Mouse (Mus musculus) brain, embryonic 14.5 days (tissue): Measurements from ENCODE around the gene Khdc3.

ENCODE experiments used
- CTCF ChIP-seq: fragments of 200-500 bp; IDR thresholded peaks from 2 replicates; pipeline ENCODE4 v1.5.1; 2012; ENCODE audit warnings: inconsistent platforms, mild to moderate bottlenecking, moderate library complexity, borderline replicate concordance; ENCODE audit not compliant: insufficient read depth, insufficient read length; ENCODE audit errors: extremely low read depth
- POLR2A ChIP-seq: fragments of 200-500 bp; IDR thresholded peaks from 2 replicates; pipeline ENCODE4 v1.6.1; 2012; ENCODE audit warnings: mild to moderate bottlenecking, inconsistent platforms, borderline replicate concordance; ENCODE audit not compliant: poor library complexity, insufficient read depth, insufficient read length, severe bottlenecking; ENCODE audit errors: extremely low read depth

- TF ChIP-seq CTCF (0 out of 2 replicates have a peak, but pooled peaks have one; percentile 9), POLR2A (no peak)
Measured at GRCm38 (mm10) chr9:73070971-73071659, 30.5 kb upstream of the Khdc3 start.
